Mouse (Mus musculus): ENCODE results near the gene Atp23.

GRCm38 (mm10) chr10:126911479-126911878 lies 10.3 kb upstream of the Atp23 start:
- TF ChIP-seq MAFK (IDR thresholded peaks at IDR 0.05; ENCODE audit: insufficient read depth, low read depth, low read length): no peak
- TF ChIP-seq CHD2 (IDR thresholded peaks at IDR 0.05; ENCODE audit: low read depth, low read length): no peak
- TF ChIP-seq ZNF384 (IDR thresholded peaks at IDR 0.05; ENCODE audit: low read depth, low read length): no peak
- TF ChIP-seq ZC3H11A (IDR thresholded peaks at IDR 0.05; ENCODE audit: borderline replicate concordance, low read depth, low read length): no peak
